Mouse (Mus musculus) urinary bladder, postnatal 14 days (tissue): ENCODE measurements around the gene Cenpt.
A peak's percentile ranks its signal among the peaks of the same experiment; 100 is the strongest.

Experiments used
- DNase-seq: peaks from one replicate; pipeline ENCODE4 v3.0.0; 2021; ENCODE audit warnings: low spot score

The Cenpt gene

DNA sequence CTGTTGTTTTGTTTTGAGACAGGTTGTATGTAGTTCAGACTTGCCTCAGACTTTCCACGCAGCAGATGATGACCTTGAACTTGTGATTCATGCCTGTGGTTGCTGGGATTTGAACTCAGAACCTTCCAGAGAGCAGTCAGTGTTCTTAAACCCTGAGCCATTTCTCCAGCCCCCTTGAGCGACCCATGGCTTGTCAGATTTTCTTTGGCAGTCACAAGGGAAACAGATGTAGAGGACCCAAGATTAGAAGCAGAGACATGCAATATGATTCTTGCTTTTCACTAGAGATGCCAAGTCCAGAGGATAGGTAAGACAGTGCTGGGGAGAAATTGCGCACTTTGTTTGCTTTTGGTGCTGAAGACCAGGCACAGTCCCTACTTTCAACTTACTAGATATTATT is at the start of gene Cenpt:
Gene Cenpt (minus strand): TSS at position 101 of the 400 bp plus-strand sequence.
- no peak for DNase-seq

GRCm38 (mm10) chr8:105900941-105901616 is 48.0 kb upstream of the Cenpt start:
- no peak for DNase-seq

DNA sequence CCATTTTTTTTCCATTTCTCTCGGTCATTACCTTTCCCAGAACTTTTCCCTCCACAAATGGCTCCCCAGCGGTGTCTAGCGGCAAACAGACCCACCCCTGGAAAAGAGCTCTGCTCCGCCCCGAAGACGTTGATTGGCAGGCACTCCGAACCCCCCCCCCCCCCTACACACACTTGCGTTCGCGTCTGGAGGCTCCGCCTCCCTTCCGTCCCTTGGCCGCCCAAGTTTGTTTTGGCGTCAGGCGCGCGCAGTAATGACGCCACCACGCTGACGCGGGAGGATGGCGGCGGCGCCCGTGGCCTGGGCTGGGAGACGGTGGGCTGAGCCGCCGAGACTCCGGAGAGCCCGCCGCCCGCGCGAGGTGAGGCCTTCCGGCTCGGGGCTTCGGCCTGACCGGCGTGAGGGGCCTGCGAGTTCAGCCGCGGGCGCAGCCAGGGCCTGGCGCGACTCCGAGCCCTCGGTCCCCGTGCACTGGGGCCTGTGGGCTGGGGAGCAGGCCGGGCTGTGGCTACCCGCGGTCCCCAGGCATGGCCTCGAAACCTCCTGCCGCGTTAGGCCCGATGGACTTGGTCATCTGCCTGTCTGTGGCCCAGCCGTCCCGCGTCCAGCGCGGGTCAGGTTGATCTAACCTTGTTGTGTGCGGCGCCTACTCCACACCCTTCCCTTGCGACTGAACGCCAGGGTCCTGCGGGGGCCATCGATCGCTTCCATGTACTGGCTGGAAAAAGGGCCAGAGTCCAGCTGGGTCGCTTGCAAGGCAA is 47.3 kb upstream of the Cenpt start, which contains the start of gene Pskh1:
Gene Pskh1 (plus strand): TSS at position 262 of the 761 bp plus-strand sequence.
- DNase-seq: peak; percentile 92

GRCm38 (mm10) chr8:105897801-105898480 is 44.9 kb upstream of the Cenpt start:
- no peak for DNase-seq

DNA sequence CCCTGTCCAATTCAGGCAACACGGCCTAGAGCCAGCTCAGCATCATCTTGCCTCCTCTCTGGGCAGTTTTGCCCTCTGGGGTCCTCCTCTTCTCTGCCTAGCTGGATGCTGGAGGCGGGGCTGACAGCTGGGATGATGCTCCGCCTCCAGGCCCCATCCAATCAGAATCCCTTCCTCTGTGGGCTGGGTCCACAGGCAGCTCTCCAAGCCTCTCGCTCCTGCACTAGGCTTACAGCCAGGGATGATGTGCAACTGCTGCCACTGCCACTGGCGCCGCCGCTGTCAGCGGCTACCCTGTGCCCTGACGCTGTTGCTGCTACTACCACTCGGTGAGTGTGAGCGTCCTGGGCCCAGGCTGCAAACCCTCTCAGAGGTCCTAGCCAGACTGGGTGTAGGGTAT is 40.3 kb upstream of the Cenpt start, which contains the start of gene Nrn1l:
Gene Nrn1l (plus strand): TSS at position 229 of the 400 bp plus-strand sequence.
- peak; percentile 70 for DNase-seq

DNA sequence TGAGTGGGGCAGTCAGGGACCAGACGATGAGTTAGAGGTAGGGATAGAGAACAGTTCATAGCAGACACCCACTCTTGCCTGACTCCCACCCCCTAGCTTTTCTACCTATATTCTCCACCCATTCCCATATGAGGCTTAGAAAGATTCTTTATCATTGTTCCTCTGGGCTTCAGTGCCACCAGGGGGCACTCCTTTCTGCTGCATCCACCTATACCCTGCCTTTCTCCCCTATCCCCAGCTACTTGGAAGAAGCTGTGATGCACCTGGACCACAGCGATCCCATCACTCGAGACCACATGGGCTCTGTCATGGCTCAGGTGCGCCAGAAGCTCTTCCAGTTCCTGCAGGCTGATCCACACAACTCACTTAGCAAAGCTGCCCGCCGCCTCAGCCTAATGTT is 39.4 kb upstream of the Cenpt start:
- DNase-seq: peak; percentile 16

DNA sequence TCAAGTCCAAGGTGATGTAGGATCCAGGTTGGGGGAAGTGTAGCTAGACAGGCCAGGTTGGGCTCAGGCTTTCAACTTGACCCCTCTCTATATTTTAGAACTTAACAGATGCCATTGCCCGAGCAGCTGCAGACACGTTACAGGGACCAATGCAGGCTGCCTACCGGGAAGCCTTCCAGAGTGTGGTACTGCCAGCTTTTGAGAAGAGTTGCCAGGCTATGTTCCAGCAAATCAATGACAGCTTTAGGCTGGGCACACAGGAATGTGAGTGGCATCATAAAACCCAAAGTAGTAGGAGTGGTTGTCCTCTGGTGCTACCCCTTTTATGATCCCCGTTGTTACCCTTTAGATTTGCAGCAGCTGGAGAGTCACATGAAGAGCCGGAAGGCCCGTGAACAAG is 37.8 kb upstream of the Cenpt start:
- DNase-seq: no peak

GRCm38 (mm10) chr8:105889756-105890465 is 36.8 kb upstream of the Cenpt start:
- DNase-seq: no peak

DNA sequence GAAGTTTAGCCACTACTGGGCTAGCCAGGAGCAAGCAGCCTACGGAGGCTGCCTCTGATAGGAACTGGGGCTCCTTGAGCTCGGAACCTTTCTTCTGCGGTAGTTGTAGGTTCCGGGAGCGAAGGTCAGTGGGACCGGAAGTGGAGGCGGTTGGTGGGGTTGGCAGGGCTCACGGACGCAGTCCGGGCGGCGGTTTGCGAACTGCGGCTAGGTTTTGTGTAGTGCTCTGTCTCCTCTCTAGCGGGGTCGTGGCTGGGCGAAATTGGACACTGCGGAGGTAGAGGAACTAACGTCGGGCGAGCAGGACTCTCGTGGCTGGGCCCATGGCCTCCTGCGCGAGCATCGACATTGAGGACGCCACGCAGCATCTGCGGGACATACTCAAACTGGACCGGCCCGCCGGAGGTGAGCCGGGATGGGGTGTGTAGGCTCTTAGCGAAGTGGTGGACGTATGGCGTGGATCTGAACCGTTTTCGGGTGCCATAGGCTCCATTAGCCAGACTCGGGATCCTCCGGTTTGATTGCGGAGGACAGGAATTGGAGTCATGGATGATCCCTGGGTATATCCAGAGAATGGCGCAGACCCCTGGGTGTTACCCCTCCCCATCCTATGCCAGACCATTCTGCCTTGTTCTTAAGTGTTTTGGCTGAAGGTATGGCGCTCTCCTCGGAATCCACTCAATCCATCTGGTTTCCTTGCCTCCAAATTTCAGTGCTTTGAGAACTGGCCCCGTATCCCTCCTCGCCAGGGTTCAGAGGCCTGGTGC is 27.9 kb upstream of the Cenpt start, which contains the start of gene Edc4:
Gene Edc4 (plus strand): TSS at position 128 of the 767 bp plus-strand sequence.
- peak; percentile 85 for DNase-seq

DNA sequence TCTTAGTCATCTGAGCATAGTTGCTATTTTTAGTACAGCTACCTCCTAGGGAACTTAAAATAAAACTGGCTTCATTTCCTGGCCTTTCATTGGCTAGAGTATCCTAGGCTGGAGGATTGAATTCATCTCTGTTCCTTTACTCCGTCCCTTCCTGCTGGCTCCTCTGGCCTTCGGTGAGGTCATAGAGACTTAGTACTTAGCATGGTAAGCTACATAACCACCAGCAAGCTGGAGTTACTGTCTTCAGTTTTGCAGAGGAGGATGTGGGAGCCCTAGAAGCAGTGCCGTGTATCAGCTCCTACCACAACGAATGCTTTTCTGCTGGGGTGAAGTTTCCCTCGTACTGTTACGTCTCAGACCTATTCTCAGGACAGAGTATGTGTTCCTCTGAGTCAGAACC is 21.2 kb upstream of the Cenpt start:
- no peak for DNase-seq

- no peak for DNase-seq
Measured at GRCm38 (mm10) chr8:105866364-105867029, 13.4 kb upstream of the Cenpt start.

DNA sequence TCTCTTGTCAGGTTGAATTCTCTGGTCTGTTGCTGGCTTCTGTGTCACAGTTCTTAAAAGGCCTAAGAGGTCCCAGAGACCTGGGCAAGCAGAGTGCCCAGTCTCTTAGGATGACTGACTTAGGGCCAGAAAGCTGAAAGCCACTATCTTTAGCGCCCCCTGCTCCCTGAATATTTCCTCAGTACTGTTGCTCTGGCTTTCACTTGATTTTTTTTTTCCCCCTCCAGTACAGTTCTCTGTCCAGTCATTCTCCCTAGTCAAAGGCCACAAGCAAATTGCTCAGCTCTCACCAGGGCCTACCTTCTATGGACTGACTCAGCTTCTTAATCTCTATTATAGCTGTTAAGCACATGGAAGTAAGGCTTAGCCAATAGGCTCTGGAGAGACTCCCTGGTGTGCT is 8.9 kb upstream of the Cenpt start:
- no peak for DNase-seq

DNA sequence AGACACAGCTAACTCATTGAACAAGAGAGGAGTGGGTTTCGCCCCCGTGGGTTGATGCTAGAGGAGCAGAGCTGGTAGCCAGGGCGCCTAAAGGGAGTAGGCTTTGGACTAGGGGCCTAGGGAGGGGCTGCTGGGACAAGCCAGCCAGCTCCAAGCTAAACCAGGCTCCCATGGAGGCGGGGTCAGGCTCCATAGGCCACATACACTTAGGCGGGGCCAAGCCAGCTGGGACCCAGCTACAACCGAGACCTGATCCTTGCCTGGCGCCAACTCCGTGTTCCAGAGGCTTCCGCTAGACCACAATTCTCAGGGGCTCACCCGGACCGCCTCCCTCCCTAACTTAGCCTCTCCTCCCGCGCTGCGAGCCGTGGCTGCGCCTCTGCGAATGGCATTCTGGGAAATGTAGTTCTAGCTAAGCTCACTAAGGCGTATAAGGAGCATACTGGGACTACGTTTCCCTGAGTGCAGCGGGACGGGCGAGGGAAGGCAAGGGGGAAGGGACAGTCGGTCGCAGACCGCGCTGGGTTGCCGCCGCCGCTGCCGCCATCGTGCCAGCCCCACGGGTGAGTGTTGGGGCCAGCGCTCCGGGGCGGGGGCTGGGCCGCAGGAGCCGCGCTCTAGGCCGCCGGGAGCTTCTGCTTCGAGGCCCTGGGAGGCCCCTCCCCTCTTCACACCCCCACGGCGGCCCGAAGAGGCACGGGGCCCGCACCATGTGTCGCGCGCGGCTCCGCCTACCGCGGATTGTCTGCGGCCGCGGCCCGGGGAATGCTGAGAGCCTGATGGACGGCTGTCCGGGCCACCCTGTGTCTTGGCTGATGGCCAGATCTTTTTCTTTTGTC is 7.3 kb upstream of the Cenpt start, which contains the start of gene Nutf2:
Gene Nutf2 (plus strand): TSS at position 438 of the 839 bp plus-strand sequence.
- peak; percentile 95 for DNase-seq

DNA sequence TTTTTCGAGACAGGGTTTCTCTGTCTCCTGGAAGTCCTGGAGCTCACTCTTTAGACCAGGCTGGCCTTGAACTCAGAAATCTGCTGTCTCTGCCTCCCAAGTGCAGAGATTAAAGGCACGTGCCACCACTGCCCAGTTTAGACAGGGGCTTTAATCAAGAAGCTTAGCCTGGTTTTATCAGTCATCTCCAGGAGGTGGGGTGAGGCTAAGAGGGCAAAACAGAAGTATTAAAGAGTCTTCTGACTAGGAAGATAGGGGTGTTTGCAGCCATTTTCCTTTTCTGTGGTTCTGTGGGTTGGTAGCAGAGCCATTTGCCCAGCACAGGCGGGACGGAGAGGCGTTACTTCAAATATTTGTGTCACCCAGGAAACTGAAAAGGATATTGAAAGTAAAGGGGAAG is 6.2 kb upstream of the Cenpt start:
- no peak for DNase-seq

DNA sequence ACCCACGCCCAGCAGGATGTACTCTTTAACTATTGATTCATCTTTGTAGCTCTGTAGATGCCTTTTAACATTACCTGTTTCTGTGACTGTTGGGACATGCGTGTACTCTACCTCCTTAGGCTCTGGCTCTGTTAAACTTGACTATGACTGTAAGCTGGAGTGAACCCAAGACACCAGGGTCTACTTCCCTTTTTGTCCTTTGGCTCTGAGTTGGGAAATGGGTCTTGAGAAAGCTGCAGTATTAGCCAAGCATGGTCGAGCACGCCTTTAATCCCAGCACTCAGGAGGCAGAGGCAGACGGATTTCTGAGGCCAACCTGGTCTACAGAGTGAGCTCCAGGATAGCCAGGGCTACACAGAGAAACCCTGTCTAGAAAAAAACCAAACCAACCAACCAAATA is 5.4 kb upstream of the Cenpt start:
- no peak for DNase-seq

- no peak for DNase-seq
Measured at GRCm38 (mm10) chr8:105856168-105856835, 3.2 kb upstream of the Cenpt start.

DNA sequence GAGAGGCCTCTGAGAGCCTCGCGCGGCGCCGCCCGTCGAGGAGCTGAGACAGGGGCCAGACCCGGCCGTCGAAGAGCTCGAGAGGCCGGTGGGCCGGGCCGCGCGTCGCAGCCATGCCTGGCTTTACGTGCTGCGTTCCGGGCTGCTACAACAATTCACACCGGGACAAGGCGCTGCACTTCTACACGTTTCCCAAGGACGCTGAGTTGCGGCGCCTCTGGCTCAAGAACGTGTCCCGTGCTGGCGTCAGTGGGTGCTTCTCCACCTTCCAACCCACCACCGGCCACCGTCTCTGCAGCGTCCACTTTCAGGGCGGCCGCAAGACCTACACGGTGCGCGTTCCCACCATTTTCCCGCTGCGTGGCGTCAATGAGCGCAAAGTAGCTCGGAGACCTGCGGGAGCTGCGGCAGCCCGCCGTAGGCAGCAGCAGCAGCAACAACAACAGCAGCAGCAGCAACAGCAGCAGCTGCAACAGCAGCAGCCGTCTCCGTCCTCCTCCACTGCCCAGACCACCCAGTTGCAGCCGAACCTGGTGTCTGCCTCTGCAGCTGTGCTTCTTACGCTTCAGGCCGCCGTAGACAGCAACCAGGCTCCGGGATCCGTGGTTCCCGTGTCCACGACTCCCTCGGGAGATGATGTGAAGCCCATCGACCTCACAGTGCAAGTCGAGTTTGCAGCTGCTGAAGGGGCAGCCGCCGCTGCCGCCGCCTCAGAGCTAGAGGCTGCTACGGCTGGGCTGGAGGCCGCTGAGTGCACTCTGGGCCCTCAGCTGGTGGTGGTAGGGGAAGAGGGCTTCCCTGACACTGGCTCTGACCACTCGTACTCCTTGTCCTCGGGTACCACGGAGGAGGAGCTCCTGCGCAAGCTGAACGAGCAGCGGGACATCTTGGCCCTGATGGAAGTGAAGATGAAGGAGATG is 2.4 kb upstream of the Cenpt start:
- DNase-seq: peak; percentile 44

DNA sequence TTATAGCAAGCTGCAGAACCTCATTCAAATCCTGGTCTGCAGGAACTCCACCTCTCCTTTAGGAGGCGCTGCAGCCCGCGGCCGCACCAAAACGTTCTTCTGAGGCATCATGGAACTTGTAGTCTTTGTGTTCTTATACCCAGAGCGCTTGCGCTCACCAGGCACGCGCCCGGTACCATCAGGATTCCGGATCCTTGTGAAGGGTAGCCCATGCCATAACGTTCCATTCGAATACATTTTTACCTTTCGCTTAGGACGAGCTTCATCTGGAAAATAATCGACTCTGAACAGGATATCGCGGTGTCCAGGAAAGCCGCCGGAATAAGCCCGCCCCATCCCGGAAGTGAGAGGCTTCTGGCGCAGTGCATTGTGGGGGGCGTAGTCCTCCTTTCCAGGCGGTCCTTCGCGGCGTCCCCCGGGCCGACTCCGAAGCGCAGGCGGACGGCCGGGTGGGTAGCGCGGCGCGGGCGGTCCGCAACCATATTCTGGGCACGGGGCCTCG is 1.7 kb upstream of the Cenpt start, which contains the start of gene Thap11:
Gene Thap11 (plus strand): TSS at position 418 of the 502 bp plus-strand sequence.
- peak; percentile 92 for DNase-seq
